Mouse (Mus musculus): ENCODE results near the gene Ccdc113. TPM values are rescaled to one million over a fixed set of nuclear protein-coding genes. Genes with fewer than 3 reads are reported as not detected.
A peak's percentile ranks its signal among the peaks of the same experiment; 100 is the strongest.
"Not testable (repeated sequence)": the region's sequence is repeated elsewhere in the genome, so short reads cannot be mapped to it uniquely, and the experiment has no call there.

Ccdc113 gene
- polyA plus RNA-seq, 1 experiment = not detected

DNA sequence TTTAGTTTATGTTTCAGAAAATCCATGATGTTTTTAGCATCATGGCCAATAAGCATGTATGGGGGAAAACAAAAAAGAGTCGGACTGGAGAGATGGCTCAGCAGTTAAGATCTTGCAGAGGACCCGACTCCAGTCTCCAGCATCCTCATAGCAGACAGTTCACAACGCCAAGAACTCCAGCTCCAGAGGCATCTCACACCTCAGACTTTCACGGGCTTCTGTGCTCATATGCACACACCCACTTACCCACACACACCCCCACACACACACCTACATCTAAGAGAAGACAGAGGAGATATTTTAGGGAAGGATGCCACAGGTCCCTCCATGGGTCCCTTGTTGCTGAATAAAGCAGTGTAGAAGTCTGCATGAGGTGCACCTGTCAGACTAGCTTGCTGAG is 56.7 kb downstream of the Ccdc113 start:
- 64% methylated on average over 4 of the region's 4 CpGs for WGBS
- no peak overlapping the region for H3K4me3 ChIP-seq (ENCODE audit: insufficient read depth, low read depth, low read length)
- no peak overlapping the region for H3K27ac ChIP-seq (ENCODE audit: insufficient read depth, low read depth, low read length)
- TF ChIP-seq CTCF (IDR thresholded peaks at IDR 0.05; ENCODE audit: insufficient read depth, low read depth, low read length) (no peak), POLR2A (IDR thresholded peaks at IDR 0.05; ENCODE audit: insufficient read depth, low read depth, low read length) (no peak)
- H3K4me1 ChIP-seq (ENCODE audit: control insufficient read depth, insufficient read depth, low read length) = peaks cover 3% of the 10 kb centered on the region; the same call in 1 of the 2 replicates

DNA sequence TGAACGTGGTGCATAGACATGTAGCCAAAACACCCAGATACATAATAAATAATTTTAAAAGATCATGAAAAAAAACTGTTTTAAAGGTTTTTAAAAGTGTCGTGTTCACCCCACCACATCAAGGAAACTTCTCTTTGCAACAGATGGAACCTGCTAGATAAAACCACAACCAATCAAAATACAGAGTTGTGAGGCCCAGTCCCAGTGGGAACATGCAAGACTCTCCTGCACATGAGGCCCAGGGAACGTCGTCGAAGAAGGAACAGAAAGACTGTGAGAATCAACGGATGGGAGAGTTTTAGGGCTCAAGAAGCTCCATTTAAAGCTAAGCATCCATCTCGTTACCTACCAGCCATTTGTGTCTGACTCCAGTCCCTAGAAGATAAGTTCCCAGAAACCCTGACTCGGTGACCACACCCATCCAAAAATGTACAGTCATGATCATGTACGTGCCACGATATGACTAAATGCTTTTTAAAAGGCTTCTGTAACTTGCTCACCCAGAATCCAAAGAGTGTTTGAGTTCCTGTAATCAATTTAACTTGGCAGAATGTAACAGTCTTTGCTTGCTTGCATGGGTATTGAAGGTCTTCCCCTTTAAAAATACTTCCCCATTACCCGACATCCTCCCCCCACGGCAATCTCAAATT is 58.4 kb downstream of the Ccdc113 start:
- peaks cover 3% of the 10 kb centered on the region; the same call in 1 of the 2 replicates for H3K4me1 ChIP-seq (ENCODE audit: control insufficient read depth, insufficient read depth, low read length)
- no peak overlapping the region for H3K27ac ChIP-seq (ENCODE audit: insufficient read depth, low read depth, low read length)
- H3K4me3 ChIP-seq (ENCODE audit: insufficient read depth, low read depth, low read length) = no peak overlapping the region
- TF ChIP-seq POLR2A (IDR thresholded peaks at IDR 0.05; ENCODE audit: insufficient read depth, low read depth, low read length) (no peak), CTCF (IDR thresholded peaks at IDR 0.05; ENCODE audit: insufficient read depth, low read depth, low read length) (no peak)
- 90% methylated on average over 12 of the region's 12 CpGs for WGBS

DNA sequence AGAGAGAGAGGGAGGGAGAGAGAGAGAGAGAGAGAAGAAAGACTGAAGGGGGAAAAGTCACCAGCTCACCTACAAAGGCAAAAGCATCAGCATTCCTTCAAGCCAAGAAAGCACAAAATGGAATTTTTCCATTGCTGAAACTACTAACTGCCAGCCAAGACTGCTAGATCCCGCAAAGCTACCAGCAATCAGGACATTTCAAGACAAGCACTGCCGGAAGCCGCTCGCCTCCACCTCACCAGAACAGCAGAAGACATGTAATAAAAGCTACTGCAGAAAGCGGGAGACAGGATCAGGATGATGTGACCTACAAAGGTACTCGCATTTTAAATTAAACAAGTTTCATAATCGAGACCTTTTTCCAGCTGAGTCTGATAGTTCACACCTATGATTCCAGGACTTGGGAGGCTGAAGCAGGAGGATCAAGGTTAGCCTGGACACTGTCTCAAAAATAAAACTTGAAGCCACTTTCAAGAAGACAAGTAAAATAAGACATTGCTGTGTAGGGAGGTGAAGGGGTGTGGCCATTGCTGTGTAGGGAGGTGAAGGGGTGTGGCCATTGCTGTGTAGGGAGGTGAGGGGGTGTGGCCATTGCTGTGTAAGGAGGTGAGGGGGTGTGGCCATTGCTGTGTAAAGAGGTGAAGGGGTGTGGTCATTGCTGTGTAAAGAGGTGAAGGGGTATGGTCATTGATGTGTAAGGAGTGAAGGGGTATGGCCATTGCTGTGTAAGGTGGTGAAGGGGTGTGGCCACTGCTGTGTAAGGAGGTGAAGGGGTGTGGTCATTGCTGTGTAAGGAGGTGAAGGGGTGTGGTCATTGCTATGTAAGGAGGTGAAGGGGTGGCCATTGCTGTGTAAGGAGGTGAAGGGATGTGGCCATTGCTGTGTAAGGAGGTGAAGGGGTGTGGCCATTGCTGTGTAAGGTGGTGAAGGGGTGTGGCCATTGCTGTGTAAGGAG is 59.8 kb downstream of the Ccdc113 start:
- TF ChIP-seq CTCF (IDR thresholded peaks at IDR 0.05; ENCODE audit: insufficient read depth, low read depth, low read length) (no peak), POLR2A (IDR thresholded peaks at IDR 0.05; ENCODE audit: insufficient read depth, low read depth, low read length) (no peak)
- no peak overlapping the region for H3K4me3 ChIP-seq (ENCODE audit: insufficient read depth, low read depth, low read length)
- peaks cover 3% of the 10 kb centered on the region; the same call in 1 of the 2 replicates for H3K4me1 ChIP-seq (ENCODE audit: control insufficient read depth, insufficient read depth, low read length)
- H3K27ac ChIP-seq (ENCODE audit: insufficient read depth, low read depth, low read length) = no peak overlapping the region
- WGBS = 84% methylated on average over 7 of the region's 7 CpGs

DNA sequence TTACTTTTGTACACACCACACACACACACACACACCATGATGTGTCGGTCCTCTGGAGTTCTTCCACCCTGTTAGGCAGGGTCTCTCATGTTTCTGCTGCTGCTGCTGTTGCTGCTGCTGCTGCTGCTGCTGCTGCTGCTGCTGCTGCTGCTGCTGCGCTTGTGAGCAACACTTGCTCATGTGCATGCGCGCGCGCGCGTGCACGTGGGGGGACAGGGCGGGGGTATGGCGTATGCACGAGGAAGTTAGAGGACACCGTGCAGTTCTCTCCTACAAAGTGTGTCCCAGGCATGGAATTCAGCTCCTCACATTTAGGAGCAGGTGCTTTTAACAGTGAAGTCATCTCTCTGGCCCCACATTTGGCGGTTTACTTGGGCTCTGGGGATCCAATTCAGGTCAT is 61.2 kb downstream of the Ccdc113 start:
- TF ChIP-seq CTCF (IDR thresholded peaks at IDR 0.05; ENCODE audit: insufficient read depth, low read depth, low read length) = no peak
- no peak for TF ChIP-seq POLR2A (IDR thresholded peaks at IDR 0.05; ENCODE audit: insufficient read depth, low read depth, low read length)
- WGBS = 84% methylated on average over 14 of the region's 14 CpGs
- Histone ChIP-seq H3K4me3 (ENCODE audit: insufficient read depth, low read depth, low read length) (no peak overlapping the region), H3K4me1 (ENCODE audit: control insufficient read depth, insufficient read depth, low read length) (peaks cover 3% of the 10 kb centered on the region; the same call in 1 of the 2 replicates), H3K27ac (ENCODE audit: insufficient read depth, low read depth, low read length) (no peak overlapping the region)

DNA sequence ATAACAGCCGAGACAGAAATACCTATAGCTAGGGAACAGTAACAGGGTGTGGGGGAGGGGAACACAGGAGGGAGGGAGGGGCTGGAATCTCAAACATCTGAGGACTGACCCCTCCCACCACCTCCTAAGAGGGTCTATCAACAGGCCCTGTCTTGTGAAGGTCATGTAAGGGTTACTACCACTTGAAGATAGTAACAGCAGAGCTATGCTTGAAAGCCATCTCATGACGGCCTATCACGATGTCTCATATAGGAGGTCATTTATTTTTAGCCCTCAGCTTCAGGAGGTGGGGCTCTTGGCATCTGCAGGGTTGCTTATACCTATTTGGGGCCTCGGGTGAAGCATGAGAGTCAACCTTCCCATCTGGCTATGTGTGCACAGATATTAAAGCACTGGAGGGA is 63.0 kb downstream of the Ccdc113 start:
- Histone ChIP-seq H3K4me1 (ENCODE audit: control insufficient read depth, insufficient read depth, low read length) (peaks cover 3% of the 10 kb centered on the region; the same call in 1 of the 2 replicates), H3K4me3 (ENCODE audit: insufficient read depth, low read depth, low read length) (no peak overlapping the region), H3K27ac (ENCODE audit: insufficient read depth, low read depth, low read length) (no peak overlapping the region)
- no peak for TF ChIP-seq POLR2A (IDR thresholded peaks at IDR 0.05; ENCODE audit: insufficient read depth, low read depth, low read length)
- WGBS = 75% methylated on average over 4 of the region's 4 CpGs

DNA sequence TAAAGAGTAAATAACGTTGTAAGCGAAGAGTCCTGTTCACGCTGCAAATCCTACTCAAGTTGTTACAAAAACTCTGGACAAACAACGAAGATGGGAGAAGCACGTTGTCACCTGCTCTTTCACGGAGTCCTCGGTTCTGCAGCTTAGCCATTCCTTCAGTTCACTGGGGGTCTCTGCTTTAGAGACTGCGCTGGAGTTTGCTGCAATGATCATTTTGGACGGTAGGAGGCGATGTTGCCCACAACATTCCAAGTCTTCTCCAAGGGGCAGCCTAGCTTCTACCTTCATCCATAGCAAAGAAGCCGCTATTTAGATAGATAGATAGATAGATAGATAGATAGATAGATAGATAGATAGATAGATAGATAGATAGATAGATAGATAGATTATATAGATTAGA is 66.0 kb downstream of the Ccdc113 start:
- Histone ChIP-seq H3K4me3 (ENCODE audit: insufficient read depth, low read depth, low read length) (no peak overlapping the region), H3K27ac (ENCODE audit: insufficient read depth, low read depth, low read length) (no peak overlapping the region), H3K4me1 (ENCODE audit: control insufficient read depth, insufficient read depth, low read length) (peaks cover 3% of the 10 kb centered on the region; the same call in 1 of the 2 replicates)
- TF ChIP-seq POLR2A (IDR thresholded peaks at IDR 0.05; ENCODE audit: insufficient read depth, low read depth, low read length) (no peak), CTCF (IDR thresholded peaks at IDR 0.05; ENCODE audit: insufficient read depth, low read depth, low read length) (peak; percentile 29; the same call in 1 of the 2 replicates)
- WGBS = 7% methylated on average over 11 of the region's 11 CpGs

DNA sequence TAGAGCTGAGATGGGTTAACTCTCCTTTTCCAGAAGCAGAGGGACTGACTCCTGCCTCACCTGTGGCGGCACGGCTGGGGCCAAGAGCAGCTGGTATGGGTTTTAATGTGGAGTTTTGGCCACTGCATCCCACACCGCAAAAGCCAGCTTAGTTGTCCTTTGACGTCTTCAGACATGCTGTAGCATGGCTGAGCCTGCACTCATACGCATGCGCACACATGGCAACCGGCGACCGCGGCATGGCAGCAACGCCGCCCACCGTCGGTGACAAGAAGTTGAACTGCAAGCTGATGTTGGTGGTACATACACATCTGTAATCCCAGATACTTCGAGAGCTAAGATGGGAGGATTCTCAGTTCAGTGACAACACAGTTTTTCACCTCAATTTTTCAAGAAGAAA is 67.4 kb downstream of the Ccdc113 start:
- Histone ChIP-seq H3K4me1 (ENCODE audit: control insufficient read depth, insufficient read depth, low read length) (no peaks in the 10 kb centered on the region), H3K27ac (ENCODE audit: insufficient read depth, low read depth, low read length) (no peak overlapping the region), H3K4me3 (ENCODE audit: insufficient read depth, low read depth, low read length) (no peak overlapping the region)
- WGBS = 70% methylated on average over 15 of the region's 15 CpGs
- no peak for TF ChIP-seq CTCF (IDR thresholded peaks at IDR 0.05; ENCODE audit: insufficient read depth, low read depth, low read length)
- TF ChIP-seq POLR2A (IDR thresholded peaks at IDR 0.05; ENCODE audit: insufficient read depth, low read depth, low read length) = no peak

DNA sequence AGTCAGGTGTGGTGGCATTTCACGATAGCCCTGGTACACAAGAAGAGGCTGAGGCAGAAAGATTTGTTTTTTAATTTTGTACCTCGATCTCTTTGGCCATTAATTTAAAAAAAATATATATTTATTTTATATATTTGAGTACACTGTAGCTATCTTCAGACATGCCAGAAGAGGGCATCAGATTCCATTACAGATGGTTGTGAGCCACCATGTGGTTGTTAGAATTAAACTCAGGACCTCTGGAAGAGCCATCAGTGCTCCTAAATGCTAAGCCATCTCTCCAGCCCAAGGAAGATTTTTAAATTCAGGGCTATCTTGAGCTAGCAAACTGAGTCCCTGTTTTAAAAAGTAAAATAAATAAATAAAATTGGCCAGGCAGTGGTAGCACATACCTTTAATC is 68.3 kb downstream of the Ccdc113 start:
- Histone ChIP-seq H3K4me3 (ENCODE audit: insufficient read depth, low read depth, low read length) (no peak overlapping the region), H3K4me1 (ENCODE audit: control insufficient read depth, insufficient read depth, low read length) (peaks cover under 1% of the 10 kb centered on the region; the same call in 1 of the 2 replicates), H3K27ac (ENCODE audit: insufficient read depth, low read depth, low read length) (no peak overlapping the region)
- 74% methylated on average over 2 of the region's 2 CpGs for WGBS
- TF ChIP-seq POLR2A (IDR thresholded peaks at IDR 0.05; ENCODE audit: insufficient read depth, low read depth, low read length) (no peak), CTCF (IDR thresholded peaks at IDR 0.05; ENCODE audit: insufficient read depth, low read depth, low read length) (no peak)

DNA sequence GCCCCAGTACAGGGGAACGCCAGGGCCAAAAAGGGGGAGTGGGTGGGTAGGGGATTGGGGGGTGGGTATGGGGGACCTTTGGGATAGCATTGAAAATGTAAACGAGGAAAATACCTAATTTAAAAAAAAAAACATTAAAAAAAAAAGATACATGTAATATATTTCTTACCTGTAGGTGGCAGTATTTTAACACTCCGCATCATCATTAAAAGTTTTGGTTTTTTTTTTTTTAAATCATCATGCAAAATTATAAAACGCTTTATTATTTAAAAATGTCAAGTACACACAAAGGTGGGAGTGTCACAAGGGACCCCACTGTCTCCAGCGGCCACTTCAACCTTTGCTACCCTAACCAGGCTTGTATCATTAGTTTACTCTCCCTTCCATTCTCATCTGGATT is 72.6 kb downstream of the Ccdc113 start:
- H3K4me3 ChIP-seq (ENCODE audit: insufficient read depth, low read depth, low read length) = not testable (repeated sequence)
- Histone ChIP-seq H3K4me1 (ENCODE audit: control insufficient read depth, insufficient read depth, low read length) (peaks cover 15% of the 10 kb centered on the region), H3K27ac (ENCODE audit: insufficient read depth, low read depth, low read length) (peak overlapping the region; percentile 59)
- 13% methylated on average over 4 of the region's 5 CpGs for WGBS
